Mouse (Mus musculus): Measurements from ENCODE around the gene Upp2. TPM values are rescaled to one million over a fixed set of nuclear protein-coding genes. Genes with fewer than 3 reads are reported as not detected.

Gene Upp2
- total RNA-seq, 2 experiments from 2014 or later = 1.9 to 2.4 TPM

DNA sequence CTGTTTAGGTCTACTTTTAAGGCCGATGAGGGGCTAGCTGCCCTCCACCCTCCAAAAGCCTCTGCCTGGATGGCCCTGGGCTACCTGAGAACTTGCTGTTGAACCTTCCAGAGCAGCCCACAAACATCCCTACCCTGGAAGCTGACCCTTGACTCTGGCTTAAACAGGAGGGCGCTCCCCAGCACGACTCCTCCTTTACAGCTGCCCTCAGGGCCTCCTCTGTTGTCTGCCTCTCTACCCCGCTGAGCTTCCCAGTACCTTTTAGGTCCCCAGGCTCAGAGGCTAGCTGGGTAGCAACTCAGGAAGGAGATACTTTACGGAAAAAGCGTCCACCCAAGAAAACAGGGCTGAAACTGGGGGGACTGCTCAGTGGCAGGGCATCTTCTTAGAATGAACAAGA is 15.2 kb upstream of the Upp2 start:
- DNase-seq = no peak

DNA sequence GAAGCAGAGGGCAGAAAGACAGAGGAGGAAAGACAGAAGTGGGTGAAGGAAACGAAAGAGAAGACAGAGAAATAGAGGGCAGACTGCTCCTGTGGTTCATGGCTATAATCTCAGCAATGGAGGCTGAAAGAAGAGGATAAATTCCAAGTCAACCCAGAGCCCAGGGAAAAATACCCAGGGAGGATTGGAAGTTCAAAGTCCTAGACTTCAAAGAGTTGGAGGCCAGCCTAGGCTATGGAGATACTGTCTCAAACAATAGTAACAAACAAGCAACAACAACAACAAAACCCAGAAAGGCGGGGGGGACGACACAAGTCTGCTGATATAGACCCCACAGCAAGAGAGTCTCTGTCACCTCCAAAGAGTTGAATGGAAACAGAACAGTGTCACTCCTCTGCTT is 14.8 kb upstream of the Upp2 start:
- DNase-seq = no peak

DNA sequence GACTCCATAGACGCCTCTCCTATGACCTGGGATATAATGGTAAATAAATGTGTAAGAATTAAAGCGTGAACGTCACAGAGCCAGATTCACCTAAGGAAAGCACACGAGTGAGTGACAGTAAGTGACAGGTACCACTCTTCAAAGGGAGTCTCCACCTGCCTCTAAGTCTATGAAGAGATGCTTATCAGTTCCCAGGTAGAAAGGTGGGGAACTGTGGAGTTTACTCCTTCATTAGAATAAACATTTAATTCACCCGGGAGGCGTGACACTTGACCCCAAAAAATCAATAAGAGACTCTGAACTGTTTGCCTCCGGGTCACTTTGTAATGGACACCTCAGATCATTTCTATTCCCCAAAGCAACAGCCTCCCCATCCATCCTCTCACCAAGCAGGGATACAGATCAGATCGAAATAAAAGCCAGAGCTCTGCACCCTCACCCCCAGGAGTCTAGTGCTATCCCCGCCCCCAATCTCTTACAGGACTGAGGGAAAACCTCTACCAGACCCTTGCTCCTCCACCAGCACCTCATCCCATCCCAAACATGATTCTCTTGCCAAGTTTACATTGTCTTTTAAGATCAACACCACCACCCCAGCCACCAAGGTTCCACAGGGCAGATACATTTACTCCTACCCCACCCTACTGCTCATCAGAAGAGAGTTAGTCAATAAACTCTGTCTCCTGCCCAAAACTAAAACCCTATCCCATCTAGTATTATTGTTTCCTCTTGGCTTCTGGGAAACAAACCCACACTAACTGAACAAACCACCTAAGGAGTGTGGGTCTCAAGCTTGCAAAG is 9.9 kb upstream of the Upp2 start:
- DNase-seq = no peak

DNA sequence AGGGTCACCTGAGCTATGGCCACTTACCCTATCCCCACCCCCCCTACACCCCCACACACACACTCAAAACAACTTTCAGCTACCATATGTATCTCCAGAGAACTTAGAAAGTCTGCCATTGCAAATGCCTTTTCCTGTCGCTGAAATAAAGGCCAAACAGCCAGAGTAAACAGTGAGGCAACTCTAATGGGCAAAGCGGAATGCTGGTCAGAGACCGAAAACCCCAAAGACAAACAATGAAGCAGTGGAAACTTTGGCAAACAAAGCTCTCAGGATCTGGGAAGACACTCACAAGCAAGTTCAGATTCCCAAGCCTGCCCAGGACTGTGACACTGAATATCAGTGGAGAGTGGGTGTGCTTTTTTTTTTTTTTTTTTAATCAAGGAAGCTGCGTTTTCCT is 5.0 kb upstream of the Upp2 start:
- DNase-seq = no peak

DNA sequence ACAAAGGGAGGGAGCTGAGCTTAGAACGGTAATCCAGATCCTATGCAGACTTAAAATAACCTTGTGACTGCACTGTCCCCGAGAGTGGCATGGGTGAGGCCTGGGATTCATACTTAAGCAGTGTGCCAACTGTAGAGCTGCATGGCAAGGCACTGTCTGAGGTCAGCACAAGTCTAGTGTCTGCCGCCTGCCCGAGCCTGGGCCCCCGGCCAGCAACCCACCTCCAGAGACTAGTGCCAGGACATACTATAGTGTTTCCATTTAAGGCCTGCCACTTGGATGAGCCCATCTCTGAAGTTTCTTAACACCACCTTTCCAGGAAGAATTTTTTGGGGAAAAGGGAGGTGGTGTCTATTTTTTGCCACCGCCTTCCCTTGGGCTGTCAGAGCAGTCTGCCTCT is 1.8 kb upstream of the Upp2 start:
- peak; percentile 52 for DNase-seq

DNA sequence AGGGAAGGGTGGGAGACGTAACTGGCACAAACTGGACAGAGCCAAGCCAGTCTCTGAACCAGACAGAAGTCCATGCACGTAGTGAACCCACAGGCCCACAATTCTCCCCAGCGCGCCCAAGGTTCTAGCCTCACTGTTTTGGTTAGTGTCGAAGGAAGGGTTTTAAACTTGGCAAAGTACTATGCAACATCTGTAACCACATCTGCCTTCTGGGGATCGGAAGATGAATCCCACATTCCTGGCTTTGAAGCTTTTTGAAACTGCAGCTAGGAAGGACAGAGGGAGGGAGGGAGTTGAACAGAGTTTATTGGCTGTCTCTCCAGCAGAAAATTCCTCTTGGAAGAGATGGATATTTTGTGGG is 1.1 kb upstream of the Upp2 start:
- DNase-seq = no peak

DNA sequence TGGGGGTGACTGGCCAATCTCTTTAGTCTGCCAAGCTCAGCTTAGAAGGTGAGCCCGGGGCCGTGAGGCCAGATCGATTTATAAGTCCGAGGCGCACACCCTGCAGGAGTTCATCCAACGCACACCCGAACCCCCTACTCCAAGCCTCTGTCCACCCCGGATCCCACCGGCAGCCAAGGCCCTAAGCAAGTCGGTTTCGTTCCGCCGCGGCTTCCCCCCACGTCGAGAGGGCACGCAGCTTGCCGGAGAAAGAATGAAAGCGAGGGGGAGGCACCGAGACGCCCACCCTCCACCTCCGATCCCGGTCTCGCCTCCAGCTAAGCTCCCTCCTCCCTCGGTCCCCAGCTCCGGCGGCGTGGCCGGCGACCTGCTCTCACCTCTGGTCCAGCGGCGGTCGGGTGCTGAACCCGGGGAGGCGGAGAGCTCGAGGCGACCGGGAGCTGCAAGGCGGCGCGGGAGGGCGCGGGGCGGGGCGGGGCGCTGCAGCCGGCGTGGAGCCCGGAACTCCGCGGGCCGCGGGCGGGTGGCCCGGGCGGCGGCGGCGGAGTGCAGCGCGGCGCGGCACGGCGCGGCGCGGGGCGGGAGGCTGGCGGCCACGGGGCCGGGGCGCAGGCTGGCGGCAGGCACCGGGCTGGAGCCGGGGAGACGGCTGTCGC is 560 bp upstream of the Upp2 start:
- DNase-seq = peak; percentile 68

DNA sequence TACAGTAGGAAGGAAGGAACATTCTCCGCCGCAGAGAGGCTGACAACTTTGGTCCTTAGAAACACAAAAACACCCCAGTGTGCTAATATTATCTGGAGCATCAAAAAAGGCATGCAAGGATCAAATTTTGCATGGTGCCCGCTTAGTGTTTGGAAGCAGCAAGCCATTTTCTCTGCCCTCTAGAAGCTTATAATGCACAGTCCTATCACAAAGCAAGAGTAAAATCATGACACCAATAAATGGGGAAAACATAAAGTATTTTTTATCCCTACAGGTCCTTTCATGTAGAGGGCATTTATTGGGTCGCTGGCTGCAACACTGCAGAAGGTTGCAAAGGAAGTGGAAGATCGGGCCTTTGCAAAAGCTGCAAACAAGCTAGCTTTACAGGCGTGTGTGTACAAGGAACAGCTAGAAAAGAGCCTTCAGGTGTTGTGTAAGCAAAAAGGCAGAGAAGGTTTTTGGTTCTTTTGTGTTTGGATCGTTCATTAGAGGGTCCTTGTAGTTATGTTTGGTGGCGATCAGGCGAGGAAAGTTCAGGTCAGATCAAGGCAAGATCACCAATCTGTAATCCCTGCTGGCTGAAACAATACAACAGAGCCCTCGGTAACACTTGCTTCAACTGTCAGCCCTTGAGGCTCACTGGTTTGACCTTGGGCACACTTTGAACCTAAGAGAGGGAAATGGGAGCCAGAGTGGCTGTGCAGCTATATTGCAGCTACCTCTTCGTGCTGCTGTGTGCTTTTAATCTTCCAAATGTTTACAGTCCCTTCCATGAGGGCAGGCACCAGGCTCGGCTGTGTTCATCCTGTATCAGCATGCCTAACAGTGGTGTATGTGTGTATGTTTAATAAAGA is 995 bp downstream of the Upp2 start:
- no peak for DNase-seq

DNA sequence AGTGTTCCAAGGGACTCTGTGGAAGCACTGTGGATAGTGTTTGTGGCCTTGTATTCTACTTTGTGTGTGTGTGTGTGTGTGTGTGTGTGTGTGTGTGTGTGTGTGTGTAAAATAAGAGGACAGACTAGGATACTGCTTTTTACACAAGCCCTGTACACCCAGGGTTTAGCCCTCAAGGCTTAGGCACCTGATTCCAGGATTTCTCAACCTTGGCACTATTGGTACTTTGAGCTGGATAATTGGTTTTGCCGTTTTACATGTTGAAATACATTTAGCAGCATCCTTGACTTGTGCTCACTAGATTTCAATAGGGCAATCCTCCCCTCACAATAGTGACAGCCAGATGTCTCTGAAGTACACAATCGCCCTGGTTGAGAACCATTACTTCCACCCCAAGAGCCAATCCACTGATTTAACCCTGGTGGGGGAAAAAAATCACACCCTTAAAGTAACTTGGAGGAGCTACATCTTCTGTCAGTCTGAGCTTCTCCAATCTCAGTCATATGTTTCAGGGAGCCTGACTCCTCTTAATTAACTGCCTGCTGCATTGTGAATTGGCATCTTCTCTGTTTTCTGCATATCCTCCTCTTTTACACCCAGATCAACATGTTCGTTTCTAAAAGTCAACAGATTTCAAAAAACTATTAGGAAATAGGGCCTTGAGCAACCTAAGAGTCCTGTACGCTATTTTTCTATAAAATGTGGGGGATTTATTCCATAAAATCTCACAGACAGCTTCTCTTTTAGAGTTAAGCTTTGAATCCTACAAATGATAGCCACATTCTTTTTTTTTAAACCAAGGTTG is 1.9 kb downstream of the Upp2 start:
- DNase-seq = no peak

DNA sequence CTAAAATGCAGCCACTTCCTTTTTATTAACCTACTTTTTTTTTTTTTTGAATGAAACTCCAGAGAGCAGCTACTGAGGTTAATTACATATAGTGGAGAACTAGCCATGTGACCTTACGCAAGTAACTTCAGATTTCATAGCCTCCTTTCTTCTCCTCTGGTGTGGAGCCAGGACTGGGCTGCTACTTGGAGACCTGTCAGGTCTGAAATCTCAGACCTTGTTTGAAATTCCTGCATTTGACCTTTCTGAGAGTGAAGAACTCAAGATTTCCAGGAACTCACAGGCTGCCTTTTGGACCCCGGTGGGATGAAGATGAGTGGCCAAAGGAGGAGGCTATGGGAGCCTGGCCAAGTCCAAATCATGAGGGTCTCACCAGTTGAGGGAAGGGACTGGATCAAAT is 7.1 kb downstream of the Upp2 start:
- no peak for DNase-seq

DNA sequence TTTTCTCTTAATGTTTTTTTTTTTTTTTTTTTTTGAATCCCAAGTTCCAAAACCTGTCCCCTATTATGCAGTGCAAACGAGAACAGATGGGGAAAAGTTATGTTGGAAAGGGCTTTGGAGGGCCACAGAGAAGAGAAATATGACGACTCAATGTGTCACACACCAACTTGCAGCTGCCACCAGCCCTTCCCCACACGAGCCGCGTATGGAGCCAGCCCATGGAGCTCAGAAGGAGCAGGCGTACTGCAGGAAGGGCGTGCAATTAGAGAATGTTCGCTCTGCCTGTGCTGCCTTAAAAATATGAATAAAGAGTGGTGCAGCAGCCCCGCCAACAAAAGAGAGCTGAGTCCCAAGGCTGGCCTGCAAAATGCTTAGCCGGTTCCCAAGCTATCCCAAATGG is 19.2 kb downstream of the Upp2 start:
- DNase-seq = no peak

DNA sequence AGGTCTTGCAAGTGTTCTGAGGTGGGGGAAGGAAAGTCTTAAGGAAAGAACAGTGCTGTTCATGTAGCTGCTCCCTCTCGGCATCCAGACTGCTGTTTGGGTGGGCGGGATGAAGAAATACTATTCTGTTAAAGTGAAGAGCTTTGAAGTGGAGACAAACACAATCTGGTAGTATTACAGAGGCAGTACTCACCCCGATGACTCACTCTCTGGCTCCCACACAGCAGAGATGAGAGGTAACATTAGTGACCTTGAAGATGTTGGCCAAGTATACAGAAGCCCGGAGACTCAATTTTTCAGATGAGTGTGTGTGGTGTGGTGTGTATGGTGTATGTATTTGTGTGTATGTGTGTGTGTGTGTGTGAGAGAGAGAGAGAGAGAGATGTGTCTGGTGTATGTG is 22.5 kb downstream of the Upp2 start:
- no peak for DNase-seq

DNA sequence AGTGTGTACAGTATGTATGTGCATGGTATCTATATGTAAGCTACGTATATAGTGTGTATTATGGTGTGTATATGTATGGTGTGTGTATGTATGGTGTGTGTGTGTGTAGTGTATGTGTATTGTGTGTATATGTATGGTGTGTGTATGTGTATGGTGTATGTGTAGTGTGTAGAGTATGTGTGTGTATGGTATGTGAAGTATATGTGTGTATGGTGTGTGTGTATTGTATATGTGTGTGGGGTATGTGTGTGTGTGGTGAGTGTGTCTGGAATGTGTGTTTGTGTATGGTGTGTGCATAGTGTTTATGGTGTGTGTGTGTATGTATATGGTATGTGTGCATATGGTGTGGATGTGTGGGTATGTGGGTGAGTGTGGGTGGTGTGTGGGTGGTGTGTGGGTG is 23.0 kb downstream of the Upp2 start:
- DNase-seq = no peak

DNA sequence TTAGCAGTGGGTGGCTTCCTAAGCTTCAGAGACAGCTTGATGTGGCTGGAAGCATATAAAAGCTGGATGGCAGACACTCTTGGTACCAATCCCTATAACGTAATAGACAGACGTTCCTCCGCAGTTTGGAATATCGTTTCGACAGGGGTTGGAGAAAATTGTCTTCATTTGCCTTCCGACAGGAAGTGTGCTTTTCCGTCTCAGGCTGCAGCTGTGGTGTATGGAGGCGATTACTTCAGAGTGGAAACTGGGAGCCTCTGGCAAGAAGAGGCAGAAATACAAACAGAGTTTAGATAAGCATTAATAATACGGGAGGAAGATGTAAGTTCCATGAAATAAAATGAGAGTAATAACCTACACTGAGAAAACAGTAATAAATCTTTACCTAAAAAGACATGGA is 28.3 kb downstream of the Upp2 start:
- DNase-seq = no peak

DNA sequence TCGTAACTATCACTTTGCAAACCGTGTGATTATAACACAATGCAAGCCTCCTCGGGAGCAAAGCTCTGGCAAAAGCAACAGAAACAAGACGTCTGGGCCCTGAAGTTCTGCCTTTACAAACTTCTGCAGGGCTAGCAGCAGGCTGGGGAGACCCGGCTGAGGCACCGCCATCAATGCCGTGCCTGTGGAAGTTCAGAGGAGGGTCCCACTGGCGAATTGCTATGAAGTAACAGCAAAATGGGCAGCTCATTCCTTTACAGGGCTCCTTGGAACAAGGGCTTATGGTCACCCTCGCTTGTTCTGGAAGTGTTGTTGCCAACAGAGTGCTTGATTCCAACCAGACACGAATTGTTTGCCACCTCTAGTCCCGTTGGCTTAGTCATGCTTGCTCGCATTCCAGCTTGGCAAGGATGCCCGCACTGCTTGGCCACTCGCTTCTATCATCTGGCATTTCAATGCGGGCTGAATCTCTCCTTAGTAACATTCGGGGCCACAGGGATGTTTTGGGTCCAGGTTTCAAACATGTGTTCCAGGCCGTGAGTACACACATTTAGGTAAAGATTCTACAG is 29.8 kb downstream of the Upp2 start:
- peak; percentile 40 for DNase-seq

DNA sequence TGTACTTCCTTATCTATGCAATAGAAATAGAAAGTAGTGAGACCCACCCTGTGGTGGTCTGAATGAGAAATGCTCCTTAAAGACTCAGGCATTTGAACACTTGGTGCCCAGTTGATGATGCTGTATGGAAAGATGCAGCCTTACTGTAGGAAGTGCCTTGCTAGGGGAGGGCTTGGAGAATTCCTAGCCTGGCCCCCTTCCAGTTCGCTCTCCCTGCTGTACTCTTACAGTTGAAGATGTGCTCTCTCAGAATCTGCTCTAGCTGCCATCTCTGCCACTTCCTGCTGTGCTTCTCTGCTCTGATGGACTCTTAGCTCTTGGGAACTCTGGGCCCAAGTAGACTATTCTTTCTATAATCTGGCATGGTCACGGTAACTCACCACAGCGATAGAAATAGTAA is 30.5 kb downstream of the Upp2 start:
- DNase-seq = no peak

DNA sequence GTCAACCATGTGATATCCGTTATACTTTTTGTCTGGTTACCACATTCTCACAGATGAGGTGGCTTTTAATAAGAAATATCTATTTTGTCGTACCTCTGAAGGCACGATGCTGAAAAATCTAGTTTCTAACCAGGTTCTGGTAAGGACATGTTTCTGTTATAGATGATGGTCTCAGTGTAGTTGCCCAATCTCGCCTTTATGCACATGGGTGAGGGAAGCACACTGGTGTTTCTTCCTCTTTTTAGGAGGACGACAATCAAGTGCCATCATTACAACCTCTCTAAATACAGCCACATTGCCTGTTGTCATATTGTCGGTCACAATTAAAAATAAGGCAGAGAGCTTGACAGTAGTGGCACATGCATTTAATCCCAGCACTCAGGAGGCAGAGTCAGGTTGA is 32.5 kb downstream of the Upp2 start:
- DNase-seq = no peak

DNA sequence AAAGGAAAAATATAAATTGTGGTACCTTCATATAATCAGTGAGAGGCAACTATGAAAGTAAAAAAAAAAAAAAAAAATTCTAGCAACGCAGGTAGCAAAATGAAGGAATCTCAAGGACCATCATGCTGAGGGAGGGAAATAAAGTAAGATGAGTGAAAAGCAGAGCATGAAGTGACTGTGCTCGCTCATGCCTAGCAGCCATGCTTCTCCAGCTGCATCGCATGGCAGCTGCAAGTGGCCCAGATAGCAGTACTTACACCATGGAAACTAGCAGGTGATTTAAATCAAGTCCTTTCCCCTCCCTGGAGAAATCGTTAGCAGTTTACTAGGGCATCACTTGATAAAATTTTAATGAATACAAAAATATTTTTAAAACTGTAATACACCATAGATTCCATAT is 34.3 kb downstream of the Upp2 start:
- no peak for DNase-seq

DNA sequence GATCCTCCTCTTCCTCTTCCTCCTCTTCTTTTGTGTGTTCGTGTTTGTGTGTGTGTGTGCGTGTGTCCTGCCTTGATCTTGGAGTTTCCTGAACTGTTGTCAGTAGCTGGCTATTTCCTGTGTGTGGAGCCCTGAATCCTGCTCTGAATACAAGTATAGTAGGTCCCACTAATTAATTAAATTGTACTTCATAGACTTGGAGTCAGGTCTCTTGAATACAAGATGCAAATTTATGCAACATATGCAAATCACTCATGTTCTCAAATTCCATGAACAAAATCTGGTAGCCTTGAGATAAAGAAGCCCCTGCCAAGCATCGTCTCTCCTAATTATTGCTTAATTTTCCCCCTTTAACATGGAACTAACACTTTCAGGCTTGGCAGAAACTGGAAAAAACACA is 36.3 kb downstream of the Upp2 start:
- DNase-seq = no peak

DNA sequence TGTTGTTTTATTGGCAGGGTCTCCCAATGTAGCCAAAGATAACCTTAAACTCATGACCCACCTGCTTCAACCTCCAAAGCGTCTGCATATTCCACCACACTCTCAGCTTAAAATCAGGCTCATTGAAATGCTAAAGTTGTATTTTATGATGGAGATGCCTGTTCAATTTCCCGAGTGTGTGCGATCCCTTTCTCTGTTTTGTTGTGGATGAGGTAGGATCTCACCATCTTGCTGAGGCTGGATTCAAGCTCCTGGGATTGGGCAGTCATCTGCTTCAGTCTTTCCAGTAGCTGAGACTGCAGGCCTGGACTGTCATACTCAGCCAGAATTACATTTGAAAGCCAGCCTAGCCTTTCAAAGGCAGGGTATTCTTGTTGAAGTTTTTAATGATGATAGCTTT is 37.7 kb downstream of the Upp2 start:
- no peak for DNase-seq

DNA sequence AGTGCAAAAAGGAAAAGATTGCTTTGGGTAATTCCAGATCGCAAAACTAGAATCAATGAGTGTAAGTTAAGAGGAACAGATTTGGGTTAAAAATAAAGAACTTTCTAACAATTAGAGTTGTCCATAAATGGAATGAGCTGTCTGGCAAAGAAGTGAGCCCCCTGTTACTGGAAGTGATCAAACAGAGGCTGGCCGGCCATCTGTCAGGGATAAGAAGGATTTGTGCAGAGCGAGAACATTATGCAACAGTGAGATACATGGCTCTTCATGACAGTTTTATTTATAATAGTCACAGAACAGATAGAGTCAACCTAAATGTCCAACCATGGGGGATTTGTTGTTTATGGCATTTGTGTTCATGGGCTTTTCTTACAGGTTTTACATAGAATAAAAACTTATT is 46.6 kb downstream of the Upp2 start:
- no peak for DNase-seq

DNA sequence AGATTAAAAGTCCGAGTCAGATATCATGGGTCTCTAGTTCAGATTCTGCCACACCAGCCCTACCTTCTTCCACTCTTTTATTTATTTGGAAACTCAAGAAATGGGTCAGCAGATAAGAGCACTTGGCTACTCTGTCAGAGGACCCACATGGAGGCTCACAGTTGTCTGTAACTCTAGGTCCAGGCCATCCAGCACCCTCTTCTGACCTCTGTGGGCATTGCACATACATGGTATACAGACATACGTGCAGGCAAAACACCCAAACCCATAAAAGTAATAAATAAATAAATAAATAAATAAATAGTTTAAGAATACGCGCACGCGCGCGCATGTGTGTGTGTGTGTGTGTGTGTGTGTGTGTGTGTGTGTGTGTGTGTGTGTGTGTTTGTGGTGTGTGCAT is 47.8 kb downstream of the Upp2 start:
- no peak for DNase-seq

All from gastrocnemius, postnatal 25 days (tissue).